Mouse (Mus musculus) spleen, adult 2 months (tissue): ENCODE measurements at regions not wholly inside any gene's neighbourhood (a gene's known extent, or its start where the extent isn't known, plus 50 kb on each side); places are given as distances from the start of the nearest gene placed in this dataset.

Source experiments
- CTCF ChIP-seq: fragments of 200-500 bp; IDR thresholded peaks from 2 replicates; pipeline ENCODE4 v1.5.1; 2011; ENCODE audit warnings: mild to moderate bottlenecking, inconsistent platforms; ENCODE audit not compliant: insufficient read depth, insufficient read length, insufficient replicate concordance; ENCODE audit errors: extremely low read depth
- POLR2A ChIP-seq: fragments of 200-500 bp; IDR thresholded peaks from 2 replicates; pipeline ENCODE4 v1.6.1; 2011; ENCODE audit warnings: low read depth, low read length, inconsistent platforms

GRCm38 (mm10) chr9:46819376-46819775 lies 179.2 kb upstream of the Gm4791 start:
- no peak for TF ChIP-seq POLR2A
- TF ChIP-seq CTCF: no peak
